27 mouse cellular contexts compared by ENCODE assay signal in the genomic region with DNA sequence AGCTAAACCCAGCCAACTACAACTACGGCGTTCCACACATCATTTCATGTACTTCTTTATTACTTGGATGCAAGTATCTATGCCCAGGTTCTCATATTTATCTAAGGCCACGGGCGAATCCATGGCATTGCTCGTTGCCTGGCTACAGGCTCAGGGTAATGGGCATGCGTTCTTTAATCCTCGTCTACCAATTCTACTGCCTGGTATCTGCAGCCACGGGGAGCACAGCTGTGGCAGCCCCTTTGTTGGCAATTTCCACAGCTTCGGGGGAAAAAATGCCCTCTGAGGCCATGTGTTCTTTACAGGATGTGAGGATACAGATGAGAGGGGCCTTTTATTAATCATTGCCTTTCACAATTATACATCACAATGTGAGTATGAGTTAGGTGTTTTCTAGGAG.
DNase-seq lines count a peak whose midpoint lies in the region; ATAC-seq lines count a peak whose summit lies in the region.
"Had no signal": no experiment of that assay in that cellular context is flagged by ENCODE, and none has a peak within 500 bp of the region (broad histone marks: within the 10 kb centered on the region; RNA-seq: fewer than 3 reads in every experiment).

No protein-coding gene starts in this region.

- no peak for ATAC-seq in hindbrain, embryonic 15.5 days (ENCODE audit: low FRiP score, low read depth)
- ATAC-seq in neural tube, embryonic 11.5 days (ENCODE audit: insufficient read depth, low FRiP score, low TSS enrichment) = no peak; the same call in 1 of the 2 replicates
- ATAC-seq in neural tube, embryonic 13.5 days (ENCODE audit: low read depth) = peak; percentile 61
- ATAC-seq: CD4-positive, CD25-positive, alpha-beta regulatory T cell, adult 4 months; forebrain, embryonic 15.5 days; hindbrain, postnatal 0 days; inflammation-experienced regulatory T-cells, adult 6 months had no signal

- no peak for DNase-seq in hindbrain, embryonic 10.5 days (ENCODE audit: low spot score)
- peak; percentile 13 for DNase-seq in neural tube, embryonic 11.5 days (ENCODE audit: low spot score)
- DNase-seq in neural tube, embryonic 10.5 days (ENCODE audit: extremely low spot score, low spot score) = no peak
- no peak for DNase-seq in layer of hippocampus, postnatal 36 days
- DNase-seq: adrenal gland, adult 2 months; adrenal gland, postnatal 14 days; cerebellum, adult 11-12 months; cerebellum, adult 8-10 months; cerebellum, postnatal 10 days; cerebellum, postnatal 36 days; embryo, embryonic 11 days; gastrocnemius, postnatal 25 days; heart, adult 18-20 months; heart, postnatal 14 days; heart, postnatal 4 days had no signal

- H3K9me3 ChIP-seq in hindbrain, embryonic 15.5 days = no peaks in the 10 kb centered on the region
- H3K9me3 ChIP-seq in hindbrain, embryonic 10.5 days = no peaks in the 10 kb centered on the region
- H3K9me3 ChIP-seq in neural tube, embryonic 11.5 days (ENCODE audit: control insufficient read depth, low read length) = no peaks in the 10 kb centered on the region
- H3K9me3 ChIP-seq in neural tube, embryonic 13.5 days = no peaks in the 10 kb centered on the region
- H3K9me3 ChIP-seq: embryonic facial prominence, embryonic 10.5 days; embryonic facial prominence, embryonic 13.5 days; forebrain, embryonic 12.5 days; forebrain, embryonic 15.5 days; heart, embryonic 10.5 days; heart, embryonic 13.5 days had no signal

- H3K27ac ChIP-seq in hindbrain, embryonic 15.5 days (replicated peaks) = peak overlapping the region; percentile 35
- H3K27ac ChIP-seq in hindbrain, embryonic 10.5 days = no peak overlapping the region
- H3K27ac ChIP-seq in neural tube, embryonic 11.5 days (ENCODE audit: low read depth, low read length) = no peak overlapping the region
- H3K27ac ChIP-seq in neural tube, embryonic 13.5 days (replicated peaks) = peak overlapping the region; percentile 29
- H3K27ac ChIP-seq: embryonic facial prominence, embryonic 10.5 days; embryonic facial prominence, embryonic 13.5 days; forebrain, embryonic 12.5 days; forebrain, embryonic 15.5 days; heart, embryonic 10.5 days; heart, embryonic 13.5 days had no signal

- H3K4me2 ChIP-seq in hindbrain, embryonic 15.5 days = no peak overlapping the region; the same call in 1 of the 2 replicates
- H3K4me2 ChIP-seq in neural tube, embryonic 11.5 days (ENCODE audit: low read depth) = no peak overlapping the region
- H3K4me2 ChIP-seq in neural tube, embryonic 13.5 days = 0 out of 2 replicates have a peak overlapping the region, but pooled peaks have one; percentile 14
- H3K4me2 ChIP-seq: embryonic facial prominence, embryonic 13.5 days; forebrain, embryonic 12.5 days; forebrain, embryonic 15.5 days; heart, embryonic 13.5 days had no signal

- no peak overlapping the region for H3K9ac ChIP-seq in hindbrain, embryonic 15.5 days
- no peak overlapping the region for H3K9ac ChIP-seq in neural tube, embryonic 11.5 days (ENCODE audit: low read length)
- H3K9ac ChIP-seq in neural tube, embryonic 13.5 days = no peak overlapping the region
- H3K9ac ChIP-seq: embryonic facial prominence, embryonic 13.5 days; forebrain, embryonic 12.5 days; forebrain, embryonic 15.5 days; heart, embryonic 13.5 days had no signal

- peaks cover 10% of the 10 kb centered on the region for H3K4me1 ChIP-seq in hindbrain, embryonic 15.5 days (replicated peaks)
- no peaks in the 10 kb centered on the region for H3K4me1 ChIP-seq in hindbrain, embryonic 10.5 days (replicated peaks)
- H3K4me1 ChIP-seq in neural tube, embryonic 11.5 days (ENCODE audit: control insufficient read depth, insufficient read depth, low read length) = no peaks in the 10 kb centered on the region
- H3K4me1 ChIP-seq in neural tube, embryonic 13.5 days (replicated peaks) = peaks cover 19% of the 10 kb centered on the region
- H3K4me1 ChIP-seq: embryonic facial prominence, embryonic 10.5 days; embryonic facial prominence, embryonic 13.5 days; forebrain, embryonic 12.5 days; forebrain, embryonic 15.5 days; heart, embryonic 10.5 days; heart, embryonic 13.5 days had no signal

- no peaks in the 10 kb centered on the region for H3K27me3 ChIP-seq in hindbrain, embryonic 15.5 days
- H3K27me3 ChIP-seq in hindbrain, embryonic 10.5 days (ENCODE audit: insufficient read depth, poor library complexity, severe bottlenecking) = no peaks in the 10 kb centered on the region
- no peaks in the 10 kb centered on the region for H3K27me3 ChIP-seq in neural tube, embryonic 11.5 days (ENCODE audit: control insufficient read depth, insufficient read depth, low read length)
- no peaks in the 10 kb centered on the region for H3K27me3 ChIP-seq in neural tube, embryonic 13.5 days
- H3K27me3 ChIP-seq: embryonic facial prominence, embryonic 13.5 days; forebrain, embryonic 12.5 days; forebrain, embryonic 15.5 days; heart, embryonic 13.5 days had no signal

- H3K36me3 ChIP-seq in hindbrain, embryonic 15.5 days = no peaks in the 10 kb centered on the region
- no peaks in the 10 kb centered on the region for H3K36me3 ChIP-seq in hindbrain, embryonic 10.5 days
- no peaks in the 10 kb centered on the region for H3K36me3 ChIP-seq in neural tube, embryonic 11.5 days (ENCODE audit: control insufficient read depth, insufficient read depth, low read length)
- H3K36me3 ChIP-seq in neural tube, embryonic 13.5 days = no peaks in the 10 kb centered on the region
- H3K36me3 ChIP-seq: embryonic facial prominence, embryonic 10.5 days; embryonic facial prominence, embryonic 13.5 days; forebrain, embryonic 12.5 days; forebrain, embryonic 15.5 days; heart, embryonic 10.5 days; heart, embryonic 13.5 days had no signal

- 42% methylated on average over 9 of the region's 9 CpGs for WGBS in hindbrain, embryonic 15.5 days
- 86% methylated on average over 9 of the region's 9 CpGs for WGBS in hindbrain, embryonic 10.5 days
- WGBS in neural tube, embryonic 11.5 days = 86% methylated on average over 9 of the region's 9 CpGs
- WGBS in neural tube, embryonic 13.5 days = 57% methylated on average over 9 of the region's 9 CpGs

- H3K4me3 ChIP-seq in hindbrain, embryonic 15.5 days = no peak overlapping the region
- H3K4me3 ChIP-seq in hindbrain, embryonic 10.5 days = no peak overlapping the region
- H3K4me3 ChIP-seq in neural tube, embryonic 11.5 days (ENCODE audit: low read depth, low read length) = no peak overlapping the region
- H3K4me3 ChIP-seq in neural tube, embryonic 13.5 days = no peak overlapping the region
- H3K4me3 ChIP-seq: embryonic facial prominence, embryonic 10.5 days; embryonic facial prominence, embryonic 13.5 days; erythroblast, embryonic 14.5 days; forebrain, embryonic 12.5 days; forebrain, embryonic 15.5 days; heart, embryonic 10.5 days; heart, embryonic 13.5 days had no signal

Comparison
In these comparisons a context has a peak if more than half of its experiments do, and no peak if none do; other contexts are left out.
1. H3K27ac ChIP-seq: peak in hindbrain, embryonic 15.5 days (single experiment) and neural tube, embryonic 13.5 days (single experiment); none in hindbrain, embryonic 10.5 days (single experiment) and neural tube, embryonic 11.5 days (single experiment).